In genomic region chr9:64638250-64638649, GRCm38 (mm10) we compare ENCODE assay signal across 8 mouse cellular contexts.
A peak's percentile ranks its signal among the peaks of the same experiment; 100 is the strongest.
DNase-seq lines count a peak whose midpoint lies in the region; ATAC-seq and TF ChIP-seq lines count a peak whose summit lies in the region.

No protein-coding gene starts in this region.

- WGBS in intestine, embryonic 16.5 days = 2% methylated on average over 22 of the region's 22 CpGs
- WGBS in liver, embryonic 14.5 days (ENCODE audit: insufficient replicate concordance) = 2% methylated on average over 22 of the region's 22 CpGs

- no peak for TF ChIP-seq EP300 in liver, embryonic 14.5 days (IDR thresholded peaks at IDR 0.05; ENCODE audit: low read depth)

- DNase-seq in heart, adult 11 months = peak; percentile 91
- no peak for DNase-seq in heart, postnatal 25 days (ENCODE audit: low spot score)
- peak; percentile 63 for DNase-seq in brain, embryonic 14.5 days (ENCODE audit: low read depth)
- peak; percentile 65 for DNase-seq in gastrocnemius, postnatal 14 days
- DNase-seq in liver, embryonic 14.5 days (ENCODE audit: low read depth in 3 of 3, low spot score in 3 of 3) = peak in 2 of 3 experiments; percentile 7 to 9
- peak; percentile 39 for DNase-seq in retina, embryonic 14.5 days (ENCODE audit: low spot score)

- H3K9ac ChIP-seq in intestine, embryonic 16.5 days (ENCODE audit: low read depth, low read length) = peak overlapping the region; percentile 68
- no peak overlapping the region for H3K9ac ChIP-seq in liver, embryonic 14.5 days (replicated peaks)

- TF ChIP-seq CTCF in brain, embryonic 14.5 days (IDR thresholded peaks at IDR 0.05; ENCODE audit: borderline replicate concordance, extremely low read depth, insufficient read depth, insufficient read length) = no peak
- no peak for TF ChIP-seq CTCF in liver, embryonic 14.5 days (IDR thresholded peaks at IDR 0.05; ENCODE audit: low read depth)

- 0 out of 2 replicates have a peak overlapping the region, but pooled peaks have one; percentile 7 for H3K27ac ChIP-seq in intestine, embryonic 16.5 days (ENCODE audit: low read length)
- no peak overlapping the region for H3K27ac ChIP-seq in liver, embryonic 14.5 days

- TF ChIP-seq POLR2A in brain, embryonic 14.5 days (IDR thresholded peaks at IDR 0.05; ENCODE audit: borderline replicate concordance, extremely low read depth, insufficient read depth, insufficient read length, poor library complexity, severe bottlenecking) = no peak

- no peaks in the 10 kb centered on the region for H3K36me3 ChIP-seq in intestine, embryonic 16.5 days (ENCODE audit: control insufficient read depth, insufficient read depth, low read length)
- H3K36me3 ChIP-seq in liver, embryonic 14.5 days (replicated peaks; ENCODE audit: control insufficient read depth, insufficient read depth, low read depth) = no peaks in the 10 kb centered on the region

- intact Hi-C loops in heart, postnatal 25 days (cut with DNase I) = loop anchor here (2.0 kb wide), 1 partner anchor 291 kb away; no protein-coding TSS in a partner anchor
- intact Hi-C loops in gastrocnemius, postnatal 14 days (cut with DNase I; ENCODE audit: low total_unique reads) = no loop called here

- peak; percentile 77 for ATAC-seq in intestine, embryonic 16.5 days
- ATAC-seq in liver, embryonic 14.5 days (ENCODE audit: insufficient read depth) = no peak
- ATAC-seq in CD4-positive, CD25-positive, alpha-beta regulatory T cell, adult 4 months = no peak

- peaks cover 6% of the 10 kb centered on the region; the same call in 1 of the 2 replicates for H3K4me1 ChIP-seq in intestine, embryonic 16.5 days (ENCODE audit: control insufficient read depth, insufficient read depth, low read length)
- H3K4me1 ChIP-seq in liver, embryonic 14.5 days (replicated peaks; ENCODE audit: control insufficient read depth in 2 of 2, insufficient read depth in 2 of 2, low read length in 1 of 2) = no peaks in the 10 kb centered on the region; a peak in 1 of 4 replicates

- H3K9me3 ChIP-seq in intestine, embryonic 16.5 days (ENCODE audit: control insufficient read depth, low read length) = no peaks in the 10 kb centered on the region
- no peaks in the 10 kb centered on the region for H3K9me3 ChIP-seq in liver, embryonic 14.5 days (ENCODE audit: control insufficient read depth, low read length)

- H3K4me3 ChIP-seq in intestine, embryonic 16.5 days (ENCODE audit: low read length) = peak overlapping the region; percentile 47
- H3K4me3 ChIP-seq in liver, embryonic 14.5 days (ENCODE audit: insufficient read depth in 1 of 2, low read depth in 2 of 2, low read length in 2 of 2) = no peak overlapping the region

- H3K27me3 ChIP-seq in intestine, embryonic 16.5 days (replicated peaks; ENCODE audit: control insufficient read depth, insufficient read depth, low read length) = no peaks in the 10 kb centered on the region
- H3K27me3 ChIP-seq in liver, embryonic 14.5 days (ENCODE audit: control insufficient read depth, insufficient read depth, low read length) = peaks cover 5% of the 10 kb centered on the region

- peak overlapping the region; percentile 59 for H3K4me2 ChIP-seq in intestine, embryonic 16.5 days (ENCODE audit: low read depth, low read length)
- H3K4me2 ChIP-seq in liver, embryonic 14.5 days (ENCODE audit: low read depth) = peak overlapping the region; percentile 28
